Mouse (Mus musculus): Measurements from ENCODE around the gene Cog5. TPM values are rescaled to one million over a fixed set of nuclear protein-coding genes. Genes with fewer than 3 reads are reported as not detected.

Gene Cog5
- total and polyA plus RNA-seq, 3 experiments: 27.1 to 28.4 TPM; not detected in 1

- peaks cover 2 to 16% of the 10 kb centered on the region in 2 experiments; a peak in 3 of 4 replicates for H3K36me3 ChIP-seq (ENCODE audit: control insufficient read depth in 1 of 2, insufficient read depth in 2 of 2, low read length in 2 of 2)
- no peak overlapping the region for H3K9ac ChIP-seq (ENCODE audit: control insufficient read depth, low read depth, low read length, poor library complexity, severe bottlenecking)
- H3K4me3 ChIP-seq (ENCODE audit: control insufficient read depth in 1 of 2, insufficient read depth in 1 of 2, low read depth in 2 of 2, low read length in 2 of 2): no peak overlapping the region
- no peaks in the 10 kb centered on the region for H3K27me3 ChIP-seq (ENCODE audit: control insufficient read depth in 1 of 2, insufficient read depth in 2 of 2, low read length in 2 of 2)
- H3K9me3 ChIP-seq (replicated peaks; ENCODE audit: insufficient read depth, low read length): no peaks in the 10 kb centered on the region
- TF ChIP-seq ZC3H11A (IDR thresholded peaks at IDR 0.05; ENCODE audit: low read depth, low read length): no peak
- peak; percentile 57 for TF ChIP-seq TCF12 (IDR thresholded peaks at IDR 0.05; ENCODE audit: low read depth, low read length)
- no peak for TF ChIP-seq CHD2 (IDR thresholded peaks at IDR 0.05; ENCODE audit: low read length)
- TF ChIP-seq ZNF384 (IDR thresholded peaks at IDR 0.05; ENCODE audit: low read depth, low read length): no peak
- TF ChIP-seq MYC (IDR thresholded peaks at IDR 0.05; ENCODE audit: low read depth, low read length): 0 out of 2 replicates have a peak, but pooled peaks have one; percentile 43
- no peak for TF ChIP-seq USF1 (IDR thresholded peaks at IDR 0.05; ENCODE audit: low read depth, low read length)
- no peak for TF ChIP-seq ZKSCAN1 (IDR thresholded peaks at IDR 0.05; ENCODE audit: low read depth, low read length)
- peak; percentile 18; the same call in 1 of the 2 replicates for TF ChIP-seq TAL1 (IDR thresholded peaks at IDR 0.05; ENCODE audit: low read length)
- peak; percentile 56; the same call in 1 of the 2 replicates for TF ChIP-seq SIN3A (IDR thresholded peaks at IDR 0.05; ENCODE audit: low read length)
- TF ChIP-seq MXI1 (IDR thresholded peaks at IDR 0.05; ENCODE audit: low read depth, low read length): 0 out of 2 replicates have a peak, but pooled peaks have one; percentile 33
- TF ChIP-seq MAX (IDR thresholded peaks at IDR 0.05; ENCODE audit: low read length): no peak
- 0 out of 2 replicates have a peak, but pooled peaks have one; percentile 5 for TF ChIP-seq ETS1 (IDR thresholded peaks at IDR 0.05; ENCODE audit: low read depth, low read length)
- TF ChIP-seq MAFK (IDR thresholded peaks at IDR 0.05; ENCODE audit: borderline replicate concordance, low read depth, low read length): no peak
- TF ChIP-seq CTCF (IDR thresholded peaks at IDR 0.05 in 2 of 3, conservative IDR thresholded peaks at IDR 0.05 in 1 of 3; ENCODE audit: control insufficient read depth in 1 of 3, insufficient read depth in 1 of 3, low read depth in 2 of 3, low read length in 3 of 3, poor library complexity in 1 of 3, severe bottlenecking in 1 of 3): no peak
- TF ChIP-seq JUND (IDR thresholded peaks at IDR 0.05; ENCODE audit: low read depth, low read length): no peak
- no peak for TF ChIP-seq RAD21 (IDR thresholded peaks at IDR 0.05; ENCODE audit: low read depth, low read length)
- TF ChIP-seq ELF1 (IDR thresholded peaks at IDR 0.05; ENCODE audit: low read depth, low read length): no peak
- TF ChIP-seq EP300 (IDR thresholded peaks at IDR 0.05; ENCODE audit: low read depth in 1 of 2, low read length in 2 of 2): peak; percentile 56 to 75
- peak; percentile 17; the same call in 1 of the 2 replicates for TF ChIP-seq RCOR1 (IDR thresholded peaks at IDR 0.05; ENCODE audit: low read depth, low read length)
- TF ChIP-seq HCFC1 (IDR thresholded peaks at IDR 0.05; ENCODE audit: low read depth, low read length): no peak
- no peak for TF ChIP-seq UBTF (IDR thresholded peaks at IDR 0.05; ENCODE audit: borderline replicate concordance, insufficient read depth, low read depth, low read length)
- TF ChIP-seq USF2 (IDR thresholded peaks at IDR 0.05; ENCODE audit: borderline replicate concordance in 1 of 2, insufficient read depth in 1 of 2, low read depth in 1 of 2, low read length in 2 of 2): no peak
- no peak for TF ChIP-seq ZMIZ1 (IDR thresholded peaks at IDR 0.05; ENCODE audit: low read depth, low read length)
- TF ChIP-seq NELFE (IDR thresholded peaks at IDR 0.05; ENCODE audit: low read depth, low read length): no peak
- no peak for TF ChIP-seq MYB (IDR thresholded peaks at IDR 0.05; ENCODE audit: low read depth, low read length)
- no peak for TF ChIP-seq GABPA (IDR thresholded peaks at IDR 0.05; ENCODE audit: low read depth, low read length)
- no peak for TF ChIP-seq CHD1 (IDR thresholded peaks at IDR 0.05; ENCODE audit: low read depth, low read length)
- TF ChIP-seq GATA1 (IDR thresholded peaks at IDR 0.05; ENCODE audit: low read depth, low read length): peak; percentile 90
- no peak for TF ChIP-seq NRF1 (IDR thresholded peaks at IDR 0.05; ENCODE audit: insufficient read depth, low read depth, low read length, poor library complexity, severe bottlenecking)
- TF ChIP-seq TBP (IDR thresholded peaks at IDR 0.05; ENCODE audit: low read depth, low read length): no peak
- TF ChIP-seq MAZ (IDR thresholded peaks at IDR 0.05; ENCODE audit: low read depth, low read length): no peak
- H3K4me1 ChIP-seq (ENCODE audit: control insufficient read depth in 1 of 2, insufficient read depth in 2 of 2, low read length in 2 of 2): peaks cover 0 to 7% of the 10 kb centered on the region in 2 experiments; a peak in 3 of 4 replicates
- DNase-seq (ENCODE audit: low read depth, low spot score): peak; percentile 63
- no peaks in the 10 kb centered on the region; the same call in 1 of the 2 replicates for H3K79me2 ChIP-seq (ENCODE audit: control insufficient read depth, insufficient read depth, low read length, poor library complexity)
- H3K27ac ChIP-seq (ENCODE audit: control insufficient read depth, low read depth, low read length): no peak overlapping the region; the same call in 1 of the 2 replicates
Observed at GRCm38 (mm10) chr12:31693278-31693677, 38.6 kb downstream of the Cog5 start.
